Comparison of ENCODE assay signal across 11 mouse cellular contexts in the genomic region with DNA sequence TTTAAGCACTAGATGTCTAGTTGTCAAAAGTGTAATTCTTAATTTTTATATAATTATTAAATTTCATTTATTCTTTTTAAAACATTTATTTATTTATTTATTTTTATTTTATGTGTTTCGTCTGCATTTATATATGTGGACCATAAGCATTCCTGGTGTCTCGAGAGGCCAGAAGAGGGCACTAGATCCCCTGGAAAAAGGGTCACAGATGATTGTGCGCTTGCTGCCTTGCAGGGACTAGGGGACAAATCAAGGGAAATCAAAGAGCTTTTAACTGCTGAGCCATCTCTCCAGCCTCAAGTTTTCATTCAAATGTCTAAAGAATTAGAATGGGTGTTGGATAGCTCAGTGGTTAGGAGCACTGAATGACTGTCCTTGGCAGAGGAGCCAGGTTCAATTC. TPM values are rescaled to one million over a fixed set of nuclear protein-coding genes. Genes with fewer than 3 reads are reported as not detected.
DNase-seq lines count a peak whose midpoint lies in the region; ATAC-seq and TF ChIP-seq lines count a peak whose summit lies in the region.
"Had no signal": no experiment of that assay in that cellular context is flagged by ENCODE, and none has a peak within 500 bp of the region (broad histone marks: within the 10 kb centered on the region; RNA-seq: fewer than 3 reads in every experiment).

No protein-coding gene starts in this region.

- no peak overlapping the region for H3K4me2 ChIP-seq in kidney, postnatal 0 days (ENCODE audit: low read length)
- H3K4me2 ChIP-seq: heart, embryonic 15.5 days; limb, embryonic 15.5 days; neural tube, embryonic 13.5 days had no signal

- peak; percentile 38 for TF ChIP-seq RAD21 in MEL (IDR thresholded peaks at IDR 0.05; ENCODE audit: low read depth, low read length)

- no peak overlapping the region for H3K4me3 ChIP-seq in kidney, postnatal 0 days (replicated peaks; ENCODE audit: low read depth, low read length)
- H3K4me3 ChIP-seq in MEL (ENCODE audit: control insufficient read depth in 1 of 2, insufficient read depth in 1 of 2, low read depth in 2 of 2, low read length in 2 of 2): no peak overlapping the region
- H3K4me3 ChIP-seq: heart, embryonic 15.5 days; limb, embryonic 15.5 days; neural tube, embryonic 13.5 days had no signal

- no peak overlapping the region for H3K9ac ChIP-seq in kidney, postnatal 0 days (ENCODE audit: low read depth, low read length)
- H3K9ac ChIP-seq in MEL (ENCODE audit: control insufficient read depth, low read depth, low read length, poor library complexity, severe bottlenecking): no peak overlapping the region
- H3K9ac ChIP-seq: heart, embryonic 15.5 days; limb, embryonic 15.5 days; neural tube, embryonic 13.5 days had no signal

- H3K9me3 ChIP-seq in kidney, postnatal 0 days (replicated peaks; ENCODE audit: low read length): no peaks in the 10 kb centered on the region
- no peaks in the 10 kb centered on the region for H3K9me3 ChIP-seq in MEL (replicated peaks; ENCODE audit: insufficient read depth, low read length)
- H3K9me3 ChIP-seq: heart, embryonic 15.5 days; limb, embryonic 15.5 days; neural tube, embryonic 13.5 days had no signal

- no peak for TF ChIP-seq EP300 in MEL (IDR thresholded peaks at IDR 0.05; ENCODE audit: low read depth in 1 of 2, low read length in 2 of 2)

- DNase-seq in kidney, postnatal 0 days (ENCODE audit: low spot score): peak; percentile 22
- DNase-seq in kidney, postnatal 14 days: no peak
- peak; percentile 28 for DNase-seq in retina, postnatal 1 day
- no peak for DNase-seq in retina, embryonic 14.5 days (ENCODE audit: low spot score)
- DNase-seq in MEL (ENCODE audit: low read depth, low spot score): peak; percentile 40
- DNase-seq in cerebellum, postnatal 25 days: no peak
- DNase-seq: kidney, adult 18-20 months had no signal

- no peaks in the 10 kb centered on the region for H3K27me3 ChIP-seq in kidney, postnatal 0 days (ENCODE audit: insufficient read depth, low read length)
- H3K27me3 ChIP-seq in MEL (ENCODE audit: control insufficient read depth in 1 of 2, insufficient read depth in 2 of 2, low read length in 2 of 2): no peaks in the 10 kb centered on the region
- H3K27me3 ChIP-seq: heart, embryonic 15.5 days; limb, embryonic 15.5 days; neural tube, embryonic 13.5 days had no signal

- no peaks in the 10 kb centered on the region for H3K79me2 ChIP-seq in MEL (ENCODE audit: control insufficient read depth, insufficient read depth, low read length, poor library complexity)

- ATAC-seq in kidney, postnatal 0 days (replicated peaks; ENCODE audit: low FRiP score, low read depth): no peak
- 0 out of 2 replicates have a peak, but pooled peaks have one; percentile 37 for ATAC-seq in erythroblast, adult 5-6 weeks (replicated peaks; ENCODE audit: low FRiP score, poor library complexity, severe bottlenecking)

- H3K36me3 ChIP-seq in kidney, postnatal 0 days (ENCODE audit: insufficient read depth, low read length): 0 out of 2 replicates have a peak, but pooled peaks cover 2% of the 10 kb centered on the region
- H3K36me3 ChIP-seq in MEL (ENCODE audit: control insufficient read depth in 1 of 2, insufficient read depth in 2 of 2, low read length in 2 of 2): peaks cover 0 to 9% of the 10 kb centered on the region in 2 experiments; a peak in 2 of 4 replicates

- H3K27ac ChIP-seq in kidney, postnatal 0 days: no peak overlapping the region
- H3K27ac ChIP-seq in MEL (ENCODE audit: control insufficient read depth, low read depth, low read length): no peak overlapping the region
- H3K27ac ChIP-seq: heart, embryonic 15.5 days; limb, embryonic 15.5 days; neural tube, embryonic 13.5 days had no signal

- peak; percentile 41; the same call in 1 of the 2 replicates for TF ChIP-seq CTCF in kidney, postnatal 0 days (IDR thresholded peaks at IDR 0.05; ENCODE audit: low read depth)
- TF ChIP-seq CTCF in MEL (IDR thresholded peaks at IDR 0.05 in 2 of 3, conservative IDR thresholded peaks at IDR 0.05 in 1 of 3; ENCODE audit: control insufficient read depth in 1 of 3, insufficient read depth in 1 of 3, low read depth in 2 of 3, low read length in 3 of 3, poor library complexity in 1 of 3, severe bottlenecking in 1 of 3): peak; percentile 23 to 46 (median 45); a peak in 5 of 6 replicates

- 89% methylated on average over 3 of the region's 3 CpGs for WGBS in kidney, postnatal 0 days

- TF ChIP-seq POLR2A in MEL (IDR thresholded peaks at IDR 0.05; ENCODE audit: control insufficient read depth in 1 of 2, insufficient read depth in 1 of 2, low read depth in 1 of 2, low read length in 2 of 2, poor library complexity in 1 of 2): no peak

- no peaks in the 10 kb centered on the region for H3K4me1 ChIP-seq in kidney, postnatal 0 days (replicated peaks; ENCODE audit: insufficient read depth, low read length)
- H3K4me1 ChIP-seq in MEL (ENCODE audit: control insufficient read depth in 1 of 2, insufficient read depth in 2 of 2, low read length in 2 of 2): no peaks in the 10 kb centered on the region
- H3K4me1 ChIP-seq: heart, embryonic 15.5 days; limb, embryonic 15.5 days; neural tube, embryonic 13.5 days had no signal

TF ChIP-seq in MEL, 35 proteins besides CTCF, POLR2A, EP300 and RAD21:
- no peak for TF ChIP-seq MYC (IDR thresholded peaks at IDR 0.05; ENCODE audit: low read depth, low read length)
- no peak for TF ChIP-seq GATA1 (IDR thresholded peaks at IDR 0.05; ENCODE audit: low read depth, low read length)
- TF ChIP-seq ELF1 (IDR thresholded peaks at IDR 0.05; ENCODE audit: low read depth, low read length): no peak
- no peak for TF ChIP-seq GABPA (IDR thresholded peaks at IDR 0.05; ENCODE audit: low read depth, low read length)
- peak; percentile 52 for TF ChIP-seq SMC3 (IDR thresholded peaks at IDR 0.05; ENCODE audit: low read depth, low read length)
TF ChIP-seq in MEL: peak in this region for 1.

RNA-seq across cellular contexts. Expression of gene Ivns1abp, which starts 33.1 kb away (rescaled TPM):
- 432 and 474 TPM in 2 replicates for polyA plus RNA-seq in kidney, postnatal 0 days (2015; fragmentation: Nextera tagmentation; extraction: Ambion mirVana)
- 72.0 and 74.5 TPM in 2 replicates for total RNA-seq in MEL (2012; rRNA removed)
- 100 to 1,000 TPM; 127 to 138 TPM for polyA plus RNA-seq in MEL (2012; ENCODE audit: insufficient read depth in 1 of 2, insufficient read length in 2 of 2, low read depth in 1 of 2, low replicate concordance in 2 of 2, missing spikeins in 1 of 2)
- 44.1 and 48.8 TPM in 2 replicates for total RNA-seq in erythroblast, adult 5-6 weeks (2015; ENCODE audit: low replicate concordance)
- total RNA-seq in erythroblast, adult 5-6 weeks (2017; ENCODE audit: low replicate concordance): 49.8 and 58.1 TPM in 2 replicates

RNA-seq across cellular contexts. Expression of gene Swt1, which starts 50.9 kb away (rescaled TPM):
- 33.2 and 34.2 TPM in 2 replicates for polyA plus RNA-seq in kidney, postnatal 0 days (2015; fragmentation: Nextera tagmentation; extraction: Ambion mirVana)
- total RNA-seq in MEL (2012; rRNA removed): 13.7 and 14.1 TPM in 2 replicates
- 10 to 100 TPM in 1 of 2 experiments, not detected in 1; 13.5 TPM for polyA plus RNA-seq in MEL (2012; ENCODE audit: insufficient read depth in 1 of 2, insufficient read length in 2 of 2, low read depth in 1 of 2, low replicate concordance in 2 of 2, missing spikeins in 1 of 2)
- total RNA-seq in erythroblast, adult 5-6 weeks (2015; ENCODE audit: low replicate concordance): 120 and 152 TPM in 2 replicates
- 119 and 130 TPM in 2 replicates for total RNA-seq in erythroblast, adult 5-6 weeks (2017; ENCODE audit: low replicate concordance)

RNA-seq across cellular contexts. Expression of gene Trmt1l, which starts 51.0 kb away (rescaled TPM):
- 27.9 and 29.6 TPM in 2 replicates for polyA plus RNA-seq in kidney, postnatal 0 days (2015; fragmentation: Nextera tagmentation; extraction: Ambion mirVana)
- total RNA-seq in MEL (2012; rRNA removed): 13.3 and 15.4 TPM in 2 replicates
- 10 to 100 TPM in 1 of 2 experiments, not detected in 1; 18.2 TPM for polyA plus RNA-seq in MEL (2012; ENCODE audit: insufficient read depth in 1 of 2, insufficient read length in 2 of 2, low read depth in 1 of 2, low replicate concordance in 2 of 2, missing spikeins in 1 of 2)
- total RNA-seq in erythroblast, adult 5-6 weeks (2015; ENCODE audit: low replicate concordance): 16.7 and 18.1 TPM in 2 replicates
- total RNA-seq in erythroblast, adult 5-6 weeks (2017; ENCODE audit: low replicate concordance): 16.6 and 19.8 TPM in 2 replicates

Comparison
In these comparisons a context has a peak if more than half of its experiments do, and no peak if none do; other contexts are left out.
1. DNase-seq: peak in kidney, postnatal 0 days (single experiment), retina, postnatal 1 day (single experiment) and MEL (single experiment); none in kidney, postnatal 14 days (single experiment), retina, embryonic 14.5 days (single experiment) and cerebellum, postnatal 25 days (0 of 2).